Mouse (Mus musculus): Measurements from ENCODE around the gene Ankrd42. TPM values are rescaled to one million over a fixed set of nuclear protein-coding genes. Genes with fewer than 3 reads are reported as not detected.

Gene Ankrd42
- polyA plus RNA-seq, 1 experiment from 2014 or later, result 0.66 TPM

GRCm38 (mm10) chr7:92560986-92561876 is 75.7 kb downstream of the Ankrd42 start, which contains the start of gene Ccdc90b:
Gene Ccdc90b, plus strand, starts transcription at chr7:92561149.
- peak; percentile 90 for ATAC-seq (ENCODE audit: low read depth)
- Histone ChIP-seq H3K9me3 (replicated peaks) (no peaks in the 10 kb centered on the region), H3K9ac (peak within 1 kb of the TSS; percentile 79), H3K4me1 (replicated peaks) (peaks cover 33% of the 10 kb centered on the region), H3K4me3 (replicated peaks) (peak within 1 kb of the TSS; percentile 85), H3K4me2 (peak within 1 kb of the TSS; percentile 83), H3K27me3 (no peaks in the 10 kb centered on the region), H3K27ac (peak within 1 kb of the TSS; percentile 87), H3K36me3 (no peaks in the 10 kb centered on the region)
- WGBS (ENCODE audit: insufficient replicate concordance), result under 1% methylated on average over 60 of the region's 60 CpGs
- DNase-seq, result peak; percentile 79

DNA sequence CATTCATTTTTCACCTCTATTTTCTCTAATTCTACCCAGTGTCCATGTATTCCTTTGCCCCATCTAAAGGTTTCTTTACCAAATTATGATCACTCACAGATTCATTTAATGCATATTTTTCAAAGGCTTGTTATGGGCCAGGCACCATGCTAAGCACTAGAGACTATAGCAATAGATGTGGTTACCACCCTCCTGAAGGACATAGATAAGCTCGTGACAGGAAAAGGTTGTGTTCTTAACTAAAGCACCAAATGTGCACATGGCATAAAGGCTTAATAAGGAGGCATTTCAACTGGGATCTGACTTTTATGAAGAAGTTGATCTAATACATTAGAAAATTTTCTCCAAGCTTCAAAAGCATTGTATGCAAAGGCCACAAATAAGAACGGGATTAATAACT is 78.2 kb downstream of the Ankrd42 start:
- Histone ChIP-seq H3K27ac (peak overlapping the region; percentile 80), H3K27me3 (no peaks in the 10 kb centered on the region), H3K36me3 (no peaks in the 10 kb centered on the region), H3K9me3 (replicated peaks) (no peaks in the 10 kb centered on the region), H3K4me3 (replicated peaks) (no peak overlapping the region), H3K4me2 (peak overlapping the region; percentile 17; the same call in 1 of the 2 replicates), H3K9ac (no peak overlapping the region), H3K4me1 (replicated peaks) (peaks cover 33% of the 10 kb centered on the region)
- peak; percentile 26 for DNase-seq
- WGBS (ENCODE audit: insufficient replicate concordance), result 33% methylated on average over 2 of the region's 2 CpGs
- ATAC-seq (ENCODE audit: low read depth), result peak; percentile 79

DNA sequence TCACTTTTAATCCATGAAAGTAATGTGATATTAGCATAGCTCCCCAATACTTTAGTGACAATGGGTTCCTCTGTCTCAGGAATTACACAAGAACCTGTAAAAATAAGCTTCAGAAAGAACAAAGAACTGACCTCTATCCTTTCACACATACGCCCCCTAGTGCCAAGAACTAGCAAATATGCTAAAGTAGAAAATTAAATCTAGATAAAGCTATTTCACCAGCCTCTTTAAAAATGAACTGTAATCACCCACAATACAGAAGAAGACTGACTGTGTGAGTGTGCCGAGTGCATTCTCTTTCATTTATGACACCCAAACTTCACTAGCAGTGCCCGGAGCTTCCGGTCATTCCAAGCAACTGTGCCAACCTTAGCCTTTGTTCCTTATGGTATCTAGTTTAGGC is 86.0 kb downstream of the Ankrd42 start:
- no peak for ATAC-seq (ENCODE audit: low read depth)
- Histone ChIP-seq H3K4me1 (replicated peaks) (no peaks in the 10 kb centered on the region), H3K9me3 (replicated peaks) (no peaks in the 10 kb centered on the region), H3K4me2 (no peak overlapping the region), H3K36me3 (no peaks in the 10 kb centered on the region), H3K4me3 (replicated peaks) (no peak overlapping the region), H3K27me3 (no peaks in the 10 kb centered on the region), H3K27ac (no peak overlapping the region), H3K9ac (no peak overlapping the region)
- 50% methylated on average over 4 of the region's 4 CpGs for WGBS (ENCODE audit: insufficient replicate concordance)
- no peak for DNase-seq

DNA sequence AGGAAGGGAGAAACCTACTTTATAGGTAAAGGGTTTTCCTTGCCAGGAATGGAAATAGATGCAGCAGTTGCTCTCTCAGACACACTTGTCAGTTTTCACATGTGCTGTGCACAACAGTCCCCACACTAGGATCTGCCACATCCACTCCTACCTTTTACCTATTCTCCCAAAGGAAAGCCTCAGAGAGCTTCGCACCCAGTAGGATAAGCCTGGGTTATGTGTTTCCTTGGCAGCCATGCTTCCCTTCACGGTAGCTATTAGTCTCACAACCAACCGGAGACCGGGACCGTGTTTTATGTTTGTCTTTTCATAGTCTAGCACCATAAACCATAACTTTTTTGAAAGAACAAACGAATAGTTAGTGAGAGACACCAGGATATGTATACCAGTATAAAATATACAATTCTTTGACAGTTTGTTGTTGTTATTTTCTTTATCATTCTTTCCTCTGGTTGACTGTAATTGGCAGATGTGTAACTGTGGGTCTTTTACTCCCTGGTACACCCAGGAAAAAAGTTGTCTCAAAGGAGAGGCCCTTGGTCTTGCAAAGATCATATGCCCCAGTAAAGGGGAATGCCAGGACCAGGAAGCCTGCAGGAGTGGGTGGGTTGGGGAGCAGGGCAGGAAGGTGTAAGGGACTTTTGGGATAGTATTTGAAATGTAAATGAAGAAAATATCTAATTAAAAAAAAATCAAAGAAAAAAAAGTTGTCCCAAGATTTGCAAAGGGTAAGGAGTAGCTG is 86.5 kb downstream of the Ankrd42 start:
- no peaks in the 10 kb centered on the region for H3K4me1 ChIP-seq (replicated peaks)
- ATAC-seq (ENCODE audit: low read depth) (no peak), DNase-seq (no peak)
- H3K9me3 ChIP-seq (replicated peaks), result no peaks in the 10 kb centered on the region
- H3K9ac ChIP-seq, result no peak overlapping the region
- H3K4me3 ChIP-seq (replicated peaks), result no peak overlapping the region
- WGBS (ENCODE audit: insufficient replicate concordance), result 73% methylated on average over 6 of the region's 6 CpGs
- H3K27ac ChIP-seq, result no peak overlapping the region
- no peak overlapping the region for H3K4me2 ChIP-seq
- no peaks in the 10 kb centered on the region for H3K27me3 ChIP-seq
- no peaks in the 10 kb centered on the region for H3K36me3 ChIP-seq

GRCm38 (mm10) chr7:92546763-92547162 is 90.2 kb downstream of the Ankrd42 start:
- DNase-seq (no peak), ATAC-seq (ENCODE audit: low read depth) (no peak)
- H3K4me1 ChIP-seq (replicated peaks), result no peaks in the 10 kb centered on the region
- H3K36me3 ChIP-seq, result no peaks in the 10 kb centered on the region
- no peak overlapping the region for H3K4me2 ChIP-seq
- no peaks in the 10 kb centered on the region for H3K9me3 ChIP-seq (replicated peaks)
- H3K9ac ChIP-seq, result no peak overlapping the region
- H3K27me3 ChIP-seq, result no peaks in the 10 kb centered on the region
- WGBS (ENCODE audit: insufficient replicate concordance), result 33% methylated on average over 2 of the region's 2 CpGs
- H3K27ac ChIP-seq, result no peak overlapping the region
- H3K4me3 ChIP-seq (replicated peaks), result no peak overlapping the region

DNA sequence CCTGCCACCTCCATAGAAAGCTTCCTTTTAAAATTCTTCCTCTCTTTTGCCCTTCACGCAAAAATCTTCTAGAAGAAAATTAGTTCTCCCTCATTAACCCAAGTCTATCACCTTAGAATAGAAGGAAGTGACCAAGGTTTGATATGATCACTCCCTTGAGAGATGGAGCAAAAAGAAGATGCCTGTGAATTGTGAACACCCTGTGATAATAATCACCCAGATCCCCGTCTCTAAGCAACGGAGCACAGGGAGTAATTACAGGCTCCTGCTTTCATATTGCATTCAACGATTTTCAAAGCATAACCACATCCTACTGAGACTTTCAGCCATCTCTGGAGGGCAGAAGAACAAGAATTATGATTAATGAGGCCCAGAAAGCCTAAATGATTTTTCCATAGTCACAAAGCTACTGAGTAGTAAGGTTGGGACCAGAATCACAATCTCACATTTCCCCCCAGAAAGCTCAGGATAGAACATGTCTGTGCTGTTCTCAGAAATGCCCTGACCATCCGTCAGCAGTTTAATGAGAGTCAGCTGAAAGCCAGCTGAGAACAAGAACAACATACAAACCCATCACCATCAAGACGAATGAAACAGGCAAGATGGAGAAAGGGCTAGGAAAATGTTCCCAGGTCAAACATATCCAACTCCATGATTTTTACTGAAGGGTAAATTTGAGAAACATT is 104.4 kb downstream of the Ankrd42 start:
- ATAC-seq (ENCODE audit: low read depth), result no peak
- 55% methylated on average over 6 of the region's 6 CpGs for WGBS (ENCODE audit: insufficient replicate concordance)

More for the DNA sequence above, 104.4 kb downstream of the Ankrd42 start:
- Histone ChIP-seq H3K4me3 (replicated peaks) (no peak overlapping the region), H3K27me3 (no peaks in the 10 kb centered on the region), H3K9ac (no peak overlapping the region), H3K27ac (no peak overlapping the region), H3K9me3 (replicated peaks) (no peaks in the 10 kb centered on the region), H3K4me1 (replicated peaks) (no peaks in the 10 kb centered on the region), H3K36me3 (no peaks in the 10 kb centered on the region), H3K4me2 (no peak overlapping the region)
- DNase-seq, result no peak

Other genes starting within 250 kb of the Ankrd42 start
- gene Ccdc90b, start 76.0 kb downstream of the Ankrd42 start, polyA plus RNA-seq (2015; fragmentation: Nextera tagmentation; extraction: Ambion mirVana), result 17.7 and 22.4 TPM in 2 replicates
- 9.8 and 10.8 TPM in 2 replicates for gene Pcf11, start 32.8 kb upstream of the Ankrd42 start, polyA plus RNA-seq (2015; fragmentation: Nextera tagmentation; extraction: Ambion mirVana)
- 6.1 and 7.1 TPM in 2 replicates for gene Rab30, start 104.5 kb upstream of the Ankrd42 start, polyA plus RNA-seq (2015; fragmentation: Nextera tagmentation; extraction: Ambion mirVana)
- gene Ddias, start 237.1 kb upstream of the Ankrd42 start, polyA plus RNA-seq (2015; fragmentation: Nextera tagmentation; extraction: Ambion mirVana), result 10.6 and 15.1 TPM in 2 replicates
- 16.5 and 18.3 TPM in 2 replicates for gene Prcp, start 237.3 kb upstream of the Ankrd42 start, polyA plus RNA-seq (2015; fragmentation: Nextera tagmentation; extraction: Ambion mirVana)